Mouse (Mus musculus): ENCODE measurements at regions not wholly inside any gene's neighbourhood (a gene's known extent, or its start where the extent isn't known, plus 50 kb on each side); places are given as distances from the start of the nearest gene placed in this dataset.

- no peak for ATAC-seq (ENCODE audit: extremely low read depth, insufficient number of reproducible peaks, low FRiP score, poor library complexity, severe bottlenecking)
Measured at GRCm38 (mm10) chr11:112366715-112367114, 415.3 kb upstream of the Sox9 start.

- ATAC-seq (ENCODE audit: extremely low read depth, insufficient number of reproducible peaks, low FRiP score, poor library complexity, severe bottlenecking) = no peak
Measured at GRCm38 (mm10) chr11:112370941-112371340, 411.1 kb upstream of the Sox9 start.

- ATAC-seq (ENCODE audit: extremely low read depth, insufficient number of reproducible peaks, low FRiP score, poor library complexity, severe bottlenecking) = no peak
Measured at GRCm38 (mm10) chr11:112400069-112400468, 382.0 kb upstream of the Sox9 start.

- ATAC-seq (ENCODE audit: extremely low read depth, insufficient number of reproducible peaks, low FRiP score, poor library complexity, severe bottlenecking) = no peak
Measured at GRCm38 (mm10) chr11:112407681-112408080, 374.3 kb upstream of the Sox9 start.

GRCm38 (mm10) chr11:112412434-112412833 is 369.6 kb upstream of the Sox9 start:
- no peak for ATAC-seq (ENCODE audit: extremely low read depth, insufficient number of reproducible peaks, low FRiP score, poor library complexity, severe bottlenecking)

GRCm38 (mm10) chr11:112442639-112443038 is 339.4 kb upstream of the Sox9 start:
- ATAC-seq (ENCODE audit: extremely low read depth, insufficient number of reproducible peaks, low FRiP score, poor library complexity, severe bottlenecking) = no peak

- no peak for ATAC-seq (ENCODE audit: extremely low read depth, insufficient number of reproducible peaks, low FRiP score, poor library complexity, severe bottlenecking)
Measured at GRCm38 (mm10) chr11:112443890-112444289, 338.1 kb upstream of the Sox9 start.

- no peak for ATAC-seq (ENCODE audit: extremely low read depth, insufficient number of reproducible peaks, low FRiP score, poor library complexity, severe bottlenecking)
Measured at GRCm38 (mm10) chr11:112449632-112450031, 332.4 kb upstream of the Sox9 start.

GRCm38 (mm10) chr11:112450227-112450626 is 331.8 kb upstream of the Sox9 start:
- no peak for ATAC-seq (ENCODE audit: extremely low read depth, insufficient number of reproducible peaks, low FRiP score, poor library complexity, severe bottlenecking)

GRCm38 (mm10) chr11:112458075-112458474 is 323.9 kb upstream of the Sox9 start:
- no peak for ATAC-seq (ENCODE audit: extremely low read depth, insufficient number of reproducible peaks, low FRiP score, poor library complexity, severe bottlenecking)

GRCm38 (mm10) chr11:112463121-112463520 is 318.9 kb upstream of the Sox9 start:
- no peak for ATAC-seq (ENCODE audit: extremely low read depth, insufficient number of reproducible peaks, low FRiP score, poor library complexity, severe bottlenecking)

- ATAC-seq (ENCODE audit: extremely low read depth, insufficient number of reproducible peaks, low FRiP score, poor library complexity, severe bottlenecking) = no peak
Measured at GRCm38 (mm10) chr11:112464386-112464785, 317.6 kb upstream of the Sox9 start.

- ATAC-seq (ENCODE audit: extremely low read depth, insufficient number of reproducible peaks, low FRiP score, poor library complexity, severe bottlenecking) = no peak
Measured at GRCm38 (mm10) chr11:112470336-112470735, 311.7 kb upstream of the Sox9 start.

GRCm38 (mm10) chr11:112473237-112473636 is 308.8 kb upstream of the Sox9 start:
- no peak for ATAC-seq (ENCODE audit: extremely low read depth, insufficient number of reproducible peaks, low FRiP score, poor library complexity, severe bottlenecking)

- no peak for ATAC-seq (ENCODE audit: extremely low read depth, insufficient number of reproducible peaks, low FRiP score, poor library complexity, severe bottlenecking)
Measured at GRCm38 (mm10) chr11:112473681-112474080, 308.3 kb upstream of the Sox9 start.

GRCm38 (mm10) chr11:112480360-112480759 is 301.7 kb upstream of the Sox9 start:
- no peak for ATAC-seq (ENCODE audit: extremely low read depth, insufficient number of reproducible peaks, low FRiP score, poor library complexity, severe bottlenecking)

- no peak for ATAC-seq (ENCODE audit: extremely low read depth, insufficient number of reproducible peaks, low FRiP score, poor library complexity, severe bottlenecking)
Measured at GRCm38 (mm10) chr11:112501781-112502180, 280.2 kb upstream of the Sox9 start.

GRCm38 (mm10) chr11:112519076-112519475 is 262.9 kb upstream of the Sox9 start:
- no peak for ATAC-seq (ENCODE audit: extremely low read depth, insufficient number of reproducible peaks, low FRiP score, poor library complexity, severe bottlenecking)

- no peak for ATAC-seq (ENCODE audit: extremely low read depth, insufficient number of reproducible peaks, low FRiP score, poor library complexity, severe bottlenecking)
Measured at GRCm38 (mm10) chr11:112524983-112525382, 257.0 kb upstream of the Sox9 start.

GRCm38 (mm10) chr11:112542573-112542972 is 239.5 kb upstream of the Sox9 start:
- ATAC-seq (ENCODE audit: extremely low read depth, insufficient number of reproducible peaks, low FRiP score, poor library complexity, severe bottlenecking) = no peak

- no peak for ATAC-seq (ENCODE audit: extremely low read depth, insufficient number of reproducible peaks, low FRiP score, poor library complexity, severe bottlenecking)
Measured at GRCm38 (mm10) chr11:112543473-112543872, 238.6 kb upstream of the Sox9 start.

Data from neutrophil, adult 5-6 weeks (primary cell).